Mouse (Mus musculus): Measurements from ENCODE around the gene Nr4a1. TPM values are rescaled to one million over a fixed set of nuclear protein-coding genes. Genes with fewer than 3 reads are reported as not detected.

Nr4a1 gene
- polyA plus RNA-seq, 1 experiment from 2014 or later = 4.9 TPM

Other genes starting within 250 kb of the Nr4a1 start
- gene Gm47841, start 206.9 kb upstream of the Nr4a1 start, polyA plus RNA-seq (2015; fragmentation: Nextera tagmentation; extraction: Ambion mirVana) = not detected in 2 replicates
- 0.09 TPM in 1 of 2 replicates, not detected in the other for gene Fignl2, start 175.7 kb upstream of the Nr4a1 start, polyA plus RNA-seq (2015; fragmentation: Nextera tagmentation; extraction: Ambion mirVana)
- not detected in 2 replicates for gene Ankrd33, start 138.5 kb upstream of the Nr4a1 start, polyA plus RNA-seq (2015; fragmentation: Nextera tagmentation; extraction: Ambion mirVana)
- gene Acvrl1, start 125.7 kb upstream of the Nr4a1 start, polyA plus RNA-seq (2015; fragmentation: Nextera tagmentation; extraction: Ambion mirVana) = 8.6 and 8.7 TPM in 2 replicates
- 23.3 and 24.9 TPM in 2 replicates for gene Acvr1b, start 80.2 kb upstream of the Nr4a1 start, polyA plus RNA-seq (2015; fragmentation: Nextera tagmentation; extraction: Ambion mirVana)
- 1.3 and 1.9 TPM in 2 replicates for gene Grasp, start 30.1 kb upstream of the Nr4a1 start, polyA plus RNA-seq (2015; fragmentation: Nextera tagmentation; extraction: Ambion mirVana)
- gene Atg101, start 30.0 kb downstream of the Nr4a1 start, polyA plus RNA-seq (2015; fragmentation: Nextera tagmentation; extraction: Ambion mirVana) = 83.9 and 84.3 TPM in 2 replicates
- 0.28 and 0.45 TPM in 2 replicates for gene 6030408B16Rik, start 38.9 kb downstream of the Nr4a1 start, polyA plus RNA-seq (2015; fragmentation: Nextera tagmentation; extraction: Ambion mirVana)
- 0.09 and 0.23 TPM in 2 replicates for gene Krt80, start 115.9 kb downstream of the Nr4a1 start, polyA plus RNA-seq (2015; fragmentation: Nextera tagmentation; extraction: Ambion mirVana)
- gene Krt7, start 156.8 kb downstream of the Nr4a1 start, polyA plus RNA-seq (2015; fragmentation: Nextera tagmentation; extraction: Ambion mirVana) = 0.52 and 0.62 TPM in 2 replicates
- gene Krt87, start 184.5 kb downstream of the Nr4a1 start, polyA plus RNA-seq (2015; fragmentation: Nextera tagmentation; extraction: Ambion mirVana) = 0.40 and 0.83 TPM in 2 replicates
- gene Krt88, start 193.5 kb downstream of the Nr4a1 start, polyA plus RNA-seq (2015; fragmentation: Nextera tagmentation; extraction: Ambion mirVana) = not detected in 2 replicates
- 0.12 TPM in 1 of 2 replicates, not detected in the other for gene Krt81, start 209.5 kb downstream of the Nr4a1 start, polyA plus RNA-seq (2015; fragmentation: Nextera tagmentation; extraction: Ambion mirVana)
- gene Krt86, start 219.2 kb downstream of the Nr4a1 start, polyA plus RNA-seq (2015; fragmentation: Nextera tagmentation; extraction: Ambion mirVana) = 0.17 TPM in 1 of 2 replicates, not detected in the other
- not detected in 2 replicates for gene Krt83, start 237.2 kb downstream of the Nr4a1 start, polyA plus RNA-seq (2015; fragmentation: Nextera tagmentation; extraction: Ambion mirVana)

All from midbrain, embryonic 15.5 days (tissue).